Mouse (Mus musculus) cerebellum, adult 2 months (tissue): ENCODE measurements at regions not wholly inside any gene's neighbourhood (a gene's known extent, or its start where the extent isn't known, plus 50 kb on each side); places are given as distances from the start of the nearest gene placed in this dataset.

ENCODE experiments used
- DNase-seq, 2 experiments: peaks; one replicate each; pipeline ENCODE4 v3.0.0; 2021
- H3K27ac ChIP-seq: fragments of 200-500 bp; 2 replicates; pipeline ENCODE4 v1.5.1; 2012; ENCODE audit warnings: low read length, control low read depth, inconsistent platforms; ENCODE audit not compliant: insufficient read depth
- H3K27me3 ChIP-seq: fragments of 200-500 bp; 2 replicates; pipeline ENCODE4 v1.6.1; 2012; ENCODE audit warnings: inconsistent platforms, mild to moderate bottlenecking, low read length, moderate library complexity; ENCODE audit not compliant: control insufficient read depth, insufficient read depth
- H3K4me1 ChIP-seq: fragments of 200-500 bp; 2 replicates; pipeline ENCODE4 v1.6.1; 2011; ENCODE audit warnings: low read length; ENCODE audit not compliant: control insufficient read depth, insufficient read depth
- H3K4me3 ChIP-seq: fragments of 200-500 bp; replicated peaks from 2 replicates; pipeline ENCODE3; 2011; ENCODE audit warnings: mild to moderate bottlenecking, low read depth, low read length, control low read depth; ENCODE audit not compliant: insufficient read depth
- CTCF ChIP-seq: fragments of 200-500 bp; IDR thresholded peaks from 2 replicates; pipeline ENCODE4 v1.5.1; 2011; ENCODE audit warnings: low read depth, mild to moderate bottlenecking, control low read depth, low read length, moderate library complexity, borderline replicate concordance; ENCODE audit not compliant: insufficient read depth
- POLR2A ChIP-seq: fragments of 200-500 bp; IDR thresholded peaks from 2 replicates; pipeline ENCODE4 v1.6.1; 2011; ENCODE audit warnings: low read length, control low read depth, borderline replicate concordance; ENCODE audit not compliant: insufficient read depth
- WGBS: fragments of 180-500 bp; shearing (Covaris S2); methylation state at CpG from one replicate; pipeline ENCODE4 v1.1.7; 2018; 5-methylcytosine and 5-hydroxymethylcytosine counted together

- Histone ChIP-seq H3K4me1 (no peaks in the 10 kb centered on the region), H3K27me3 (no peaks in the 10 kb centered on the region), H3K27ac (no peak overlapping the region), H3K4me3 (no peak overlapping the region)
- no peak for TF ChIP-seq POLR2A
- TF ChIP-seq CTCF, result no peak
- 88% methylated on average over 7 of the region's 7 CpGs for WGBS
- no peak for DNase-seq
These were observed 609.7 kb downstream of the Efna5 start for GRCm38 (mm10) chr17:62271399-62271798.

GRCm38 (mm10) chr17:62269279-62269678, 611.8 kb downstream of the Efna5 start:
- no peak for DNase-seq
- H3K27ac ChIP-seq, result no peak overlapping the region
- TF ChIP-seq POLR2A, result no peak
- no peak for TF ChIP-seq CTCF
- no peaks in the 10 kb centered on the region for H3K4me1 ChIP-seq
- 94% methylated on average over 4 of the region's 4 CpGs for WGBS
- no peaks in the 10 kb centered on the region for H3K27me3 ChIP-seq
- no peak overlapping the region for H3K4me3 ChIP-seq

- H3K4me1 ChIP-seq, result no peaks in the 10 kb centered on the region
- H3K4me3 ChIP-seq, result no peak overlapping the region
- H3K27me3 ChIP-seq, result no peaks in the 10 kb centered on the region
- DNase-seq, result no peak
- H3K27ac ChIP-seq, result no peak overlapping the region
- no peak for TF ChIP-seq POLR2A
- TF ChIP-seq CTCF, result no peak
- WGBS, result 65% methylated on average over 3 of the region's 3 CpGs
These were observed 627.7 kb downstream of the Efna5 start for GRCm38 (mm10) chr17:62253448-62253847.

GRCm38 (mm10) chr17:62248011-62248410, 633.1 kb downstream of the Efna5 start:
- TF ChIP-seq CTCF, result no peak
- TF ChIP-seq POLR2A, result no peak
- DNase-seq, result no peak

GRCm38 (mm10) chr17:62246650-62247049, 634.5 kb downstream of the Efna5 start:
- TF ChIP-seq POLR2A (no peak), CTCF (no peak)
- H3K27me3 ChIP-seq, result no peaks in the 10 kb centered on the region
- no peaks in the 10 kb centered on the region for H3K4me1 ChIP-seq
- H3K4me3 ChIP-seq, result no peak overlapping the region
- DNase-seq, result no peak
- H3K27ac ChIP-seq, result no peak overlapping the region
- 37% methylated on average over 4 of the region's 4 CpGs for WGBS

More at GRCm38 (mm10) chr17:62248011-62248410, 633.1 kb downstream of the Efna5 start:
- 18% methylated on average over 3 of the region's 3 CpGs for WGBS
- H3K4me3 ChIP-seq, result no peak overlapping the region
- no peaks in the 10 kb centered on the region for H3K27me3 ChIP-seq
- no peak overlapping the region for H3K27ac ChIP-seq
- no peaks in the 10 kb centered on the region for H3K4me1 ChIP-seq

- Histone ChIP-seq H3K4me3 (no peak overlapping the region), H3K27ac (no peak overlapping the region), H3K27me3 (no peaks in the 10 kb centered on the region), H3K4me1 (no peaks in the 10 kb centered on the region)
- no peak for TF ChIP-seq CTCF
- no peak for TF ChIP-seq POLR2A
- no peak for DNase-seq
These were observed 650.2 kb downstream of the Efna5 start for GRCm38 (mm10) chr17:62230939-62231338.

GRCm38 (mm10) chr17:62210441-62211025, 670.6 kb downstream of the Efna5 start:
- no peaks in the 10 kb centered on the region; the same call in 1 of the 2 replicates for H3K27me3 ChIP-seq
- no peak for DNase-seq
- H3K4me1 ChIP-seq, result no peaks in the 10 kb centered on the region
- WGBS, result 90% methylated on average over 9 of the region's 9 CpGs
- TF ChIP-seq CTCF, result no peak
- no peak overlapping the region for H3K4me3 ChIP-seq
- H3K27ac ChIP-seq, result no peak overlapping the region

GRCm38 (mm10) chr17:62202658-62203057, 678.5 kb downstream of the Efna5 start:
- DNase-seq, result no peak
- H3K4me3 ChIP-seq, result no peak overlapping the region
- WGBS, result 79% methylated on average over 2 of the region's 2 CpGs
- TF ChIP-seq CTCF (no peak), POLR2A (no peak)
- H3K27ac ChIP-seq, result no peak overlapping the region
- no peaks in the 10 kb centered on the region; the same call in 1 of the 2 replicates for H3K27me3 ChIP-seq
- H3K4me1 ChIP-seq, result no peaks in the 10 kb centered on the region
